Mouse (Mus musculus) large intestine, adult 2 months (tissue): Measurements from ENCODE around the gene Atl1. TPM values are rescaled to one million over a fixed set of nuclear protein-coding genes. Genes with fewer than 3 reads are reported as not detected.

ENCODE experiments used
- DNase-seq: peaks from one replicate; pipeline ENCODE4 v3.0.0-alpha.2; 2012; ENCODE audit warnings: low read depth, low spot score
- WGBS: fragments of 180-500 bp; shearing (Covaris S2); methylation state at CpG from one replicate; pipeline ENCODE4 v1.1.7; 2018; 5-methylcytosine and 5-hydroxymethylcytosine counted together
- polyA plus RNA-seq: library from polyadenylated mRNA; depleted of rRNA; stranded (reverse); fragments of >200 nt; gene quantifications from 2 replicates; pipeline ENCODE4 v1.2.3, GENCODE M21; 2012; rRNA removed

Gene Atl1
- 0.67 and 1.2 TPM in 2 replicates for polyA plus RNA-seq

DNA sequence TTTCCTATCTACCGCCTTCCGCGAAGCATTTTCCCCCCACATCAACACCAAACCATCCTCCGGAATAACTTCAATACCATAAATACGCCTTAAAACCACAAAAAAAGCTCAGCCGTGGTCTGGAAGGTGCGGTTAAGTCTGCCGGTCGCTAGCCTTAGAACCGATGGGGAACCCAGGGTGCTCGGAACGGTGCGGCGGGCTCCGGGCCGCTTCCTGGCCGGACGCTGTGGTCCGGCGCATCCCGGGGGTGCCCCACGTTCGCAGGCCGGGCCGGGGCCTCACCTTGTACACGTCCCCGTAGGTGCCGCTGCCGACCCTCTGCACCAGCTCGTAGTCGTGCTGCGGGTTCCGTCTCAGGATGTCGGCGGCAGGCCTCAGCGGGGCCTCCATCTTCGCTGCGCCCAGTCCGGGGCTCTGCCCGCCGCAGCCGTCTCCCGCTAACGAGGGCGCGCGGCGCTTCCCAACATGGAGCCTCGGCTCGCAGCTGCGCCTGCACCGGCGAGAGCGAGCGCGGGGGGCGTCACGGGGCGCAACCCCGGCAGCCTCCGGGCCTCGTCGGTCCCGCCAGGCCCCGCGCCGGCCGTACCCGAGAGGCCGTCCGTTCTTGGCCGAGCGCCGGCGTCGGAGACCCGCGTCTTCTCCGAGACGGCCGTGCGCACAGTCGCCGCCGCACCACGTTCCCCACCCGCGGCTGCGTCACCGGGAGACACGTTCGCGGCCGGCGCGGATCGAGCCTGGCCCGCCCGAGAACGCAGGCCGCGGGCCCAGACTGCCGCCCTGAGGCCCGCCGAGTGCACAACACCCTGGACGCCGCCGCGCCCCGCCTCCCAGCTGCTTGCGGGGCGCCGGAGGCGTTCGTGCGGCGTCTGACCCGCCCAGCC lies at the start of gene Atl1, which contains the start of gene Map4k5:
TSS of gene Atl1 (plus strand) at position 244 of the 881 bp plus-strand sequence.
TSS of gene Map4k5 (minus strand) at position 830 of the 881 bp plus-strand sequence.
- peak; percentile 48 for DNase-seq

GRCm38 (mm10) chr12:69843531-69844445 lies 48.6 kb upstream of the Atl1 start:
- 80% methylated on average over 19 of the region's 19 CpGs for WGBS
- DNase-seq = no peak

More for the DNA sequence above, at the start of gene Atl1, which contains the start of gene Map4k5:
- WGBS = under 1% methylated on average over 118 of the region's 118 CpGs

DNA sequence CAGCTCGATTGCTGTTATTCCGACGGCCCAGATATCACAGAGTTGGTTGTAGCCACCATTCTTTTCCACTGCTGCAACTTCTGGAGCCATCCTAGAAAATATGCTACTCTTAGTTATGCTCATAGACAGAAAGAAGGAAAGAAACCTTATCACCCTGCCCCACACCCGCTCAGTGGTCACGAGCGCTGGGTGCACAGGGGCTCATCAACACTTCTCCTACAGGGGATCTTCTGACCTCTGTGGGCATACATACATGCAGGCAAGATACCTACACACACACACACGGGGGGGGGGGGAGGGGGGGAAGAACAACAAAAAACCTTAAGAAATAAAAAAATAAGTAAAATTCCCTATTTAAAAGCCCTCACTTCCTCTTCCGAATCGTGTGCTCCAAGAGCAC lies 46.7 kb upstream of the Atl1 start:
- 84% methylated on average over 9 of the region's 9 CpGs for WGBS

DNA sequence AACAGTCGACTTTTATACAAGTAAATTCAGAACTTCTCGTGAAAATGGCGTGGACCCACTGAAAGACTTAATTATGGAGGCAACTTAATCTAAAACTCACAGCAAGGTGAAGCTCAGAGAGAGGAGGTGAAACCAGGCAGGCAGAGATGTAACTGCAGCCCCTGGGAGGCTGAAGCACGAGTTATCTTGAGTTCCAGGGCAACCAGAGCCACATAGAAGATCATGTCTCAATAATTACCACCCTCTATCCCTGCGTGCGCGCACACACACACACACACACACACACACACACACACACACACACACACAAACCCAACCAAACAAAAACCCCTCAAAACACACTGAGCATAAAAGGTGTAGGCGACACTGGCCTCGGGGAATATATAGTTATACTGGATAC lies 45.9 kb upstream of the Atl1 start:
- WGBS = 94% methylated on average over 9 of the region's 9 CpGs
- DNase-seq = no peak

More for the DNA sequence above, 46.7 kb upstream of the Atl1 start:
- DNase-seq = no peak

DNA sequence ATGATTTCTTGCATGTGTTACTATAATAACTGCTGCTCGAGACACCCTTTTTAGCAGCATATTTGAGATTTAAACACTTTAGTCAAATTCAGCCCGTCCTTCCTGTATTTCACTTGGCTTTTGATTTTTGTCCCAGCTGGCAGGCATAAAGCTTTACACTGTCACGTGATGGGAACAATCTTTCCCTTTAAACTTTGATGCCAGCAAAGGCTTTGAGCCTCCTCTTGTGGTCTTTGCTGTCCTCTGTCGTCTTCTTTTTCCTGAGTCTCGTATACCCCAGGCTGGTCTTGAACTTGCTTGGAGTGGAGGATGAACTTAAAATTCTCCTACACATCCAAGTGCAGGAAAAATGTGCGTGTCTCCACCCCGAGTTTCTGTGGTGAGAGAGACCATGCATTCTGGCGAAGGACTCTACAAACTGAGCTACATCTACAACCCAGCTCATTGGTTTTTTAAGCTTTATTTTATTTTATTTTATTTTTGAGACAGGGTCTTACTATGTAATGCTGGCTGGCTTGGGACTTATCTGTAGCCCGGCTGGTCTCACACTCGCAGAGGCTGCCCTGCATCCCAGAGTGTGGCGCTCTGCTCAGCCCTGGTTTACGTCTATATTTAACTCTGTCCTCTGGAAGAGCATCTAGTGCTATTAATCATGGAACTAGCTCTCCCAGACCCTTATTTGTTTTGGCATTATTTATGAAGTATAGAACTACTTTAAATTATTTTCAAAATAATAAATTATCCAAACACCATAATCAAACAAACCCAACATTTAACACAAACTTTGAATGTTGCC lies 44.1 kb upstream of the Atl1 start:
- no peak for DNase-seq
- 77% methylated on average over 12 of the region's 12 CpGs for WGBS

DNA sequence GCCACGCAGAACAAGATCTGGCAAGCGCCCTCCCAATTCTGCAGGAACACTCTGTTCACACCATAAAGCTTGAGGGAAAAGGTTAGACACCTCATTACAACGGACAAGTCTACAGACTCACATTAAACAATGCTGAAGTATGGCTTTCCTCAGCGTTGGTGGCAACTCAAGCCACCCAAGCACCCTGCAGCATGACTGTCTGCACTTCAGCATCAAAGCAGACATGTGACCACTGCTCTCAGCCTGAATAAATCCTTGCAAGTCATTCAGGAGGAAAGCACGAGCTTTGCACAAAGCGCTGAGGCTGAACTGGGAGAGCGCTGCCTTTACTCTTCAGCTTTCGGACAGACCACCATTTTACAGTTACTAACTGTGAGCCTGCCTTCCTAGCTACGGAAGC lies 40.1 kb upstream of the Atl1 start:
- no peak for DNase-seq
- 84% methylated on average over 9 of the region's 9 CpGs for WGBS

DNA sequence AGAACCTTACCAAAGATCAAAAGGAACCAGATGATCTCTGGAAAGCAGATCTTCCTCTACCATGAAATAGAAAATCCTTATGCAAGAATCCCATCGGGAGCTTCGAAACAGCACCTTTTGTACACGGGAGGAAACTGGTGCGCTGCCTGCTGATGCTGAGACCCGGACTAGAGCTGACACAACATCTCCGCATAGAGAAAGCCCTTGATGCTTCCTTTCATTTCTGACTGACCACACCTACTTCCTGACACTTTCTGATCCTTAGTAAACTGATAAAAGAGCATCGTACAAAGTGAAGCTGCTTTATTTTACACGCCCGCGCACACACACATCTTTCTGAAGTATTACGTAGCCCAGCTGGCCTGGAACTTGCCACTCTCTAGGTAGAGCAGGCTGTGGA lies 39.0 kb upstream of the Atl1 start:
- DNase-seq = no peak
- WGBS = 81% methylated on average over 11 of the region's 11 CpGs

GRCm38 (mm10) chr12:69853942-69854341 lies 38.5 kb upstream of the Atl1 start:
- DNase-seq = no peak
- 90% methylated on average over 2 of the region's 2 CpGs for WGBS

- no peak for DNase-seq
- 94% methylated on average over 12 of the region's 12 CpGs for WGBS
Measured at GRCm38 (mm10) chr12:69855641-69856300, 36.6 kb upstream of the Atl1 start.

GRCm38 (mm10) chr12:69856398-69856797 lies 36.0 kb upstream of the Atl1 start:
- DNase-seq = no peak
- 97% methylated on average over 10 of the region's 10 CpGs for WGBS

DNA sequence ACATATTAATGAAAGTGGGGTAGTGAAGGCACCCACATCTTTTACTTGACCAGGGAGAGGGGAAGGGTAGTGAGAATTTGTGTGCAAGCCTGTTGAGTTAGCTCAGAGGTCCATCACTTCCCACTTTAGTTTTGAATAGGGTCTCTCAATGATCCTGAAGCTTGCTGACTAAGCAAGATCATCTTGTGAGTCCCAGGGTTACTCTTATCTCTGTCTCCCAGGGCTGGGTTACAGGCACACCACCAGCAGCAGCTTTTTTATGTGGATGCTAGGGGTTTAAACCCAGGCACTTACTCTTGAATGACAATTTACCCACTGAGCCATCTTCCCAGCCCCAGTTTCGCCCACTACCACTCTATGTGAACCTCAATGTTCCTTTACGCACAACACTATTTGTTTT lies 34.8 kb upstream of the Atl1 start:
- DNase-seq = no peak
- WGBS = 99% methylated on average over 2 of the region's 2 CpGs

- WGBS = 90% methylated on average over 4 of the region's 4 CpGs
- no peak for DNase-seq
Measured at GRCm38 (mm10) chr12:69858847-69859246, 33.6 kb upstream of the Atl1 start.

- WGBS = 34% methylated on average over 5 of the region's 5 CpGs
- DNase-seq = no peak
Measured at GRCm38 (mm10) chr12:69863505-69863904, 28.9 kb upstream of the Atl1 start.

- DNase-seq = no peak
- 15% methylated on average over 4 of the region's 4 CpGs for WGBS
Measured at GRCm38 (mm10) chr12:69864164-69864692, 28.2 kb upstream of the Atl1 start.

DNA sequence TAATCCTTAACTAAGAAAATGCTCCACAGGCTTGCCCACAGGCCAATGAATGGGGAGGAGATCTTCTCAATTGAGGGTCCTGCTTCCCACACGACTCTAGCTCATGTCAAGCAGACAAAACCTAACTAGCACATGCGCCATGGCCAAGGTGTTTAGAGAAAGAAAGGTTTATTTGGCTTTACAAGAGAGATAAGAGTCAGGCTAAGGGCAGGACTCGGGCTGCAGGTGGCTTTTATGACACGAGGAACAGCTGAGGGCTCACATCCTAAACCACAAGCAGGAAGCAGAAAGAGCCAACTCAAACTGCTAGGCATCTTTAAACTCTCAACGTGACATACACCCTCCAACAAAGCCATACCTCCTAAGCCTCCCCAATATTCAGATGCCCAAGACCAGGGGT lies 25.1 kb upstream of the Atl1 start:
- 16% methylated on average over 5 of the region's 5 CpGs for WGBS
- peak; percentile 58 for DNase-seq

DNA sequence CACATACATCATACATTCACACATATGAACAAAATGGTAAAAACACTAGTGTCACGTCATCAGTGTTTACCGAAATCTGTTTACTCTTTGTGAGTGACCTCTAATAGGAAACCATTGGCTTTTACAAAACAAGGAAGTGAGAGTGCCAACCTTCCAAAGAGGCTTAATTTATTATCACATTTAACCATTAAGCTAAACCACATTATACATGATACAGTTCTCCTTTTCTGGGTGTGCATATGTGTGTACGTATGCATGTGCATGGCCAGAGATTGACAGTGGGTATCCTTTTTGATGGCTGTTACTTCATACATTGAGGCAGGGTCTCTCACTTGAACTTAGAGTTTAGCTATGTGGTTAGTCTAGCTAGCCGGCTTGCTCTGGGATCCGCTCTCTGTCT lies 20.8 kb upstream of the Atl1 start:
- 89% methylated on average over 5 of the region's 5 CpGs for WGBS

GRCm38 (mm10) chr12:69877842-69878363 lies 14.5 kb upstream of the Atl1 start:
- 75% methylated on average over 9 of the region's 9 CpGs for WGBS
- no peak for DNase-seq

More for the DNA sequence above, 20.8 kb upstream of the Atl1 start:
- DNase-seq = no peak

DNA sequence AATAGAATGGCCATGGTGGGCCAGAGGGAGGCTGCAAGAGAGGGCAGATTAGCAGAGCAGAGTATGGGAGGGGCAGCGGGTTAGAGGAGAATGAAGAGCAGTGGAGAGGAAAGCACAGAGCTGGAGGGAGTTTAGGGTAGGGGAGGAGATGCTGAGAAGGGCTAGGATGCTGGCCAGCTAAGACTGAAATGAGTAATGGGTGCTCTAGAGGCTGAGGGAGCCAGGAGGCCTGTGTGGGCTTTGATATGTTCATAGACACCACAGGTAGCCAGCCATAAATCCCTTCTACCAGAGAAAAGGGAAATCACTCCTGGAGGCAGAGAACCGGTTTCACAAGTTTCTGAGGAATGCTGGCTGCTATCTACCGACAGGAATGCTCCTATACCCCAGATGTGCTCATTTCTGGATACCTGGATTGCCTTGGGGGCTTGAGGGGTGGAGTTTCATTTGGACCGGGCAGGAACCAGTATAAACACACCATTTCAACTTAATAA lies 13.2 kb upstream of the Atl1 start:
- 17% methylated on average over 4 of the region's 4 CpGs for WGBS
- DNase-seq = no peak
